Mouse (Mus musculus) mesoderm, embryonic 11.5 days (tissue): ENCODE measurements at regions not wholly inside any gene's neighbourhood (a gene's known extent, or its start where the extent isn't known, plus 50 kb on each side); places are given as distances from the start of the nearest gene placed in this dataset.
"Not testable (repeated sequence)": the region's sequence is repeated elsewhere in the genome, so short reads cannot be mapped to it uniquely, and the experiment has no call there.

Source experiments
- DNase-seq: peaks from one replicate; pipeline ENCODE4 v3.0.0-alpha.2; 2012; ENCODE audit warnings: low read depth, low spot score

GRCm38 (mm10) chr9:53045788-53046187 lies 202.1 kb downstream of the Ddx10 start:
- DNase-seq = no peak

GRCm38 (mm10) chr9:53033797-53034196 lies 214.1 kb downstream of the Ddx10 start:
- DNase-seq = no peak

GRCm38 (mm10) chr9:53022096-53022495 lies 225.8 kb downstream of the Ddx10 start:
- DNase-seq = no peak

- DNase-seq = no peak
Measured at GRCm38 (mm10) chr9:53010741-53011140, 237.1 kb downstream of the Ddx10 start.

GRCm38 (mm10) chr9:53007395-53007794 lies 240.5 kb downstream of the Ddx10 start:
- DNase-seq = no peak

- DNase-seq = no peak
Measured at GRCm38 (mm10) chr9:53006085-53006484, 241.8 kb downstream of the Ddx10 start.

- no peak for DNase-seq
Measured at GRCm38 (mm10) chr9:53004253-53004978, 243.4 kb downstream of the Ddx10 start.

GRCm38 (mm10) chr9:52976041-52976440 lies 271.8 kb downstream of the Ddx10 start:
- no peak for DNase-seq

GRCm38 (mm10) chr9:52965631-52966030 lies 282.2 kb downstream of the Ddx10 start:
- no peak for DNase-seq

- DNase-seq = no peak
Measured at GRCm38 (mm10) chr9:52959668-52960067, 280.1 kb upstream of the AI593442 start.

GRCm38 (mm10) chr9:52957245-52957644 lies 277.7 kb upstream of the AI593442 start:
- no peak for DNase-seq

- DNase-seq = no peak
Measured at GRCm38 (mm10) chr9:52944081-52944480, 264.5 kb upstream of the AI593442 start.

- no peak for DNase-seq
Measured at GRCm38 (mm10) chr9:52941637-52941983, 262.0 kb upstream of the AI593442 start.

- DNase-seq = peak; percentile 28
Measured at GRCm38 (mm10) chr9:52940964-52941636, 261.5 kb upstream of the AI593442 start.

- DNase-seq = no peak
Measured at GRCm38 (mm10) chr9:52935082-52935481, 255.5 kb upstream of the AI593442 start.

GRCm38 (mm10) chr9:52917516-52917915 lies 237.9 kb upstream of the AI593442 start:
- no peak for DNase-seq

- not testable (repeated sequence) for DNase-seq
Measured at GRCm38 (mm10) chr9:52888653-52889052, 209.1 kb upstream of the AI593442 start.

- DNase-seq = not testable (repeated sequence)
Measured at GRCm38 (mm10) chr9:52887997-52888396, 208.4 kb upstream of the AI593442 start.

GRCm38 (mm10) chr9:52867236-52867635 lies 187.7 kb upstream of the AI593442 start:
- no peak for DNase-seq

- no peak for DNase-seq
Measured at GRCm38 (mm10) chr9:52860327-52860726, 180.7 kb upstream of the AI593442 start.

GRCm38 (mm10) chr9:52858411-52858810 lies 178.8 kb upstream of the AI593442 start:
- no peak for DNase-seq

GRCm38 (mm10) chr9:52853338-52853737 lies 173.8 kb upstream of the AI593442 start:
- peak; percentile 13 for DNase-seq

GRCm38 (mm10) chr9:52850552-52850951 lies 171.0 kb upstream of the AI593442 start:
- no peak for DNase-seq
